Mouse (Mus musculus): Measurements from ENCODE around the gene Sik1.
A peak's percentile ranks its signal among the peaks of the same experiment; 100 is the strongest.

The Sik1 gene

GRCm38 (mm10) chr17:31854770-31855596 lies 621 bp downstream of the Sik1 start:
- peak; percentile 77 for DNase-seq (ENCODE audit: low read depth)

GRCm38 (mm10) chr17:31853448-31854188 lies 2.0 kb downstream of the Sik1 start:
- DNase-seq (ENCODE audit: low read depth) = peak; percentile 47

- DNase-seq (ENCODE audit: low read depth) = peak; percentile 45
These were observed 2.7 kb downstream of the Sik1 start for GRCm38 (mm10) chr17:31852782-31853447.

- peak; percentile 38 for DNase-seq (ENCODE audit: low read depth)
These were observed 3.7 kb downstream of the Sik1 start for GRCm38 (mm10) chr17:31851816-31852476.

GRCm38 (mm10) chr17:31850457-31850980 lies 5.1 kb downstream of the Sik1 start:
- DNase-seq (ENCODE audit: low read depth) = peak; percentile 34

- no peak for DNase-seq (ENCODE audit: low read depth)
These were observed 8.6 kb downstream of the Sik1 start for GRCm38 (mm10) chr17:31846970-31847369.

GRCm38 (mm10) chr17:31846352-31846751 lies 9.3 kb downstream of the Sik1 start:
- DNase-seq (ENCODE audit: low read depth) = no peak

GRCm38 (mm10) chr17:31843891-31844290 lies 11.7 kb downstream of the Sik1 start:
- DNase-seq (ENCODE audit: low read depth) = no peak

- no peak for DNase-seq (ENCODE audit: low read depth)
These were observed 12.4 kb downstream of the Sik1 start for GRCm38 (mm10) chr17:31842930-31843822.

- no peak for DNase-seq (ENCODE audit: low read depth)
These were observed 13.6 kb downstream of the Sik1 start for GRCm38 (mm10) chr17:31841842-31842611.

GRCm38 (mm10) chr17:31841453-31841841 lies 14.2 kb downstream of the Sik1 start:
- no peak for DNase-seq (ENCODE audit: low read depth)

- DNase-seq (ENCODE audit: low read depth) = peak; percentile 88
These were observed 15.1 kb downstream of the Sik1 start for GRCm38 (mm10) chr17:31840423-31841003.

GRCm38 (mm10) chr17:31836772-31837171 lies 18.8 kb downstream of the Sik1 start:
- no peak for DNase-seq (ENCODE audit: low read depth)

GRCm38 (mm10) chr17:31836264-31836607 lies 19.4 kb downstream of the Sik1 start:
- DNase-seq (ENCODE audit: low read depth) = no peak

GRCm38 (mm10) chr17:31835528-31836263 lies 19.9 kb downstream of the Sik1 start:
- DNase-seq (ENCODE audit: low read depth) = no peak

- DNase-seq (ENCODE audit: low read depth) = peak; percentile 34
These were observed 21.1 kb downstream of the Sik1 start for GRCm38 (mm10) chr17:31834320-31835065.

- DNase-seq (ENCODE audit: low read depth) = no peak
These were observed 21.9 kb downstream of the Sik1 start for GRCm38 (mm10) chr17:31833752-31834151.

GRCm38 (mm10) chr17:31832577-31832964 lies 23.0 kb downstream of the Sik1 start:
- DNase-seq (ENCODE audit: low read depth) = no peak
